Mouse (Mus musculus) gastrocnemius, adult 8-10 months (tissue): ENCODE data around the gene Il6st. TPM values are rescaled to one million over a fixed set of nuclear protein-coding genes. Genes with fewer than 3 reads are reported as not detected.
A peak's percentile ranks its signal among the peaks of the same experiment; 100 is the strongest.

Experiments used
- DNase-seq, 2 experiments: peaks; one replicate each; pipeline ENCODE4 v3.0.0; 2022; ENCODE audit warnings: low spot score in 2 of 2
- total RNA-seq, 4 experiments: library from RNA; stranded (reverse); gene quantifications; 2 replicates each; pipeline ENCODE4 v1.2.4; 2022

Il6st gene
- total RNA-seq, 4 experiments from 2014 or later, result 158 to 222 (median 193) TPM

DNA sequence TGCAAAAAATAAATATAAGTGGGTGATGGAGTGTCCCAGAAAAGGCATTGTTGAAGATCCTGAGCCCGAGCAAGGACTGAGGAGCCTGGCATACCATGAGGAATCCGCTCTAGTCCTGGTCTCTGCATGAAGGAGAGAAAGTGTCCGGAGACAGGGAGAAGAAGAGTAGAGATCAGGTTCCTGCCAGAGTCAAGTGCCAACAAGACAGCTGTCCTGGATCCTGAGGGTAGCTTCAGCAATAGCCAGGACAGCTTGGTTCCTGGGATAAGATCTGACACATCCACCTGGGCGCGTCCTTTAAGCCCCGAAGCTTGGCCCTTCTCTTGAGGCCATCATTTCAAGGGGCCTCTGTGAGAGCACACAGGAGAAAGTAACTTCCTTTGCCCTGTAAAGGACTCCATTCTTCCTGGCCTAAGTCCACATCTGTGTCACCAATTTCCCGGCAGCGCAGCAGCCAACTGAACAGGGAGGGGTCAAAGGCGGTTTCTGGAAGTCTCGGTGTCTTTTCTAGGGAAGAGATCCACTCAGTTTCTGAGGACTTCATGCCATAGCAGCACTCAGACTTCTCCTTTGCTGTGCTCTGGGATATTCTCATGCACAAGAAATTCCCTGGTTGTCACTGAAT lies 59.6 kb downstream of the Il6st start:
- no peak for DNase-seq

DNA sequence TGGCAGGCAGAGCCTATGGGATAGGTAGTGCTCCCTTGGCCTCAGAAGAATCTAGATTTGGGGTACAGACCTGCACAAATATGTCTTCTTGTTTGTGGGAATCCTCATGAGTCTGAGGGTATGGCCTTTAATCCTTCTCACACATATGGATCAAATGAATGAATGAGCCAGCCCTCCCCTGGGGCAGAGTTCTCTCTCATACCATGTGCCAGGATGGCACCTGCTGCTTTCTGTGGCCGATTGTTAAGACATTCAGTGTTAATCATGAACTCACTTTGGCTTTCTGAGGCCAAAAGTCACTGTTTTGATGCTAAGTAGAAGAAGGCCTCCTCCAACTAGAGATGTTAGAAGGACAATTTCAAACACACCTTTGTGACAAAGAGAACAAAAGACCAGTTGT lies 63.3 kb downstream of the Il6st start:
- no peak for DNase-seq

DNA sequence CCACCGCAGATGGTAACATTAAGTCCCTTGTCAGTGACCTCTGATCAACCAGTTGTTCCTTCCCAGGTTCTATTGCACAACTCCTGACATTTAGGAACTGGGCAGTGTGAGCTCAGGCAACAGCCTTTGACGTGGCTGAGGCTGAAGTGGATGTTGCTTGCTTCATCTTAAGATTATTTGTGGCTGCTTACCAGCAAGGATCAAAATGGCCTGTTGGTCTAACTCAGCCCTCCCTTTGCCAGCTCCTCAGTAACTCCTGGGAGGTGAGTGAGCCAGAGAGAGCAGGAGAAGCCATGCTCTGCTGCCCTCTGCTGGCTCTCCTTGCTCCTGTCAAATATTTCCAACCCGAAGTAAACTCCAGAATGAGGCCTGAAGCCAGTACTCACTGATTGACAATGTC lies 66.0 kb downstream of the Il6st start:
- peak; percentile 71 to 74 for DNase-seq

DNA sequence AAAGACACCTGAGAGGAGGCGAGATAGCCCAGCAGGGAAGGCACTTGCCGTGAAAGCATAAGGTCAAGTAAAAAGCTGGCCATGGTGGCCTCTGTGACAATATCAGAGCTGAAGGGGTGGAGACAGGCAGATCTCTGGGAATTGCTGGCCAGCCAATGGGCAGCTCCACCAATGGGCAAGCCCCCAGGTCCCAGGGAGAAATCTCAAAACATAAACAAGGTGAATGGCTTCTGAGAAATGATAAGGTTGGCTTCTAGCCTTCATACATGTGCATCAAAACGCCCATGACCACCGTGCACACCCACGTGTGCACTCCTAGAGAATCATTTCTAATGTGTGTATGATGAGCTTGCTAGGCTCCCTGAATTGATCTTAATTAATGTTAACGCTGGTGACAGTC lies 68.4 kb downstream of the Il6st start:
- no peak for DNase-seq

DNA sequence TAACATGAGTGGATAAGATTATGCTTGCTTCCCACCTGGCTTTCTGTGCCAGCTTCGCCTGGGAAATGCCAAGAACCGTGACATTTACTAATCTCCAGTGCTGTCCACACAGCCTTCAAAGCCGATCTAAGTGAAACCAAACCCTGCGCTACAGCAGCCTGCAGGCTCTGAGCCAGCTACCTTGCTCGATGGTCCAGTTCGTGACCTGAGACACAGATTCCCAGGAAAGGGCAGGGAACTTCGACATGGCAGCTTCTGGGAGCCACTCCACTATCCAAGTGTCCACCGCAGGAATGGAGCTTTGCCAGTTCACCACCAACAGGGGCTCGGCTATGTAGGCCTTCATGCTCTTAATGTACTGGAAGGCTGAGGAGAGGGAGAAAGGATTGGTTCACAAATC lies 69.7 kb downstream of the Il6st start:
- peak in 1 of 2 experiments; percentile 43 for DNase-seq

DNA sequence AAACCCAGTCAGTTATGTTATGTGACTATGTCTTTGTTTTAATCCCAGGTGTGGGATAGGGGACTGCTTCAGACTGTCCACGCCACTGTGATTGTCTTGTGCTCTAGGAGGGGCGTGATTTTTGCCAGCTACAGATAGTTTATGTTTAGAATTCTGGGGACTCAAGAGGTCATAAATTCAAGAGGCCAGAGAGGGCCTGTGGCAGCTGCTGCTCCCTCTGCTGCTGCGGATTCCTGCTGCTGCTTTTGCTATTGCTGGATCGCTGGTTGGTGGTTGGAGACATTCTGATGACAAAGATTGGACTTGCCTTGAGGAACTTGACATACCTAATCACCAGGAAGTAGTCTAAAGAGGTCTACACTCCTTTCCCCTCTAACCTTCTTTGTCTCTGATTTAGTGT lies 72.7 kb downstream of the Il6st start:
- no peak for DNase-seq

DNA sequence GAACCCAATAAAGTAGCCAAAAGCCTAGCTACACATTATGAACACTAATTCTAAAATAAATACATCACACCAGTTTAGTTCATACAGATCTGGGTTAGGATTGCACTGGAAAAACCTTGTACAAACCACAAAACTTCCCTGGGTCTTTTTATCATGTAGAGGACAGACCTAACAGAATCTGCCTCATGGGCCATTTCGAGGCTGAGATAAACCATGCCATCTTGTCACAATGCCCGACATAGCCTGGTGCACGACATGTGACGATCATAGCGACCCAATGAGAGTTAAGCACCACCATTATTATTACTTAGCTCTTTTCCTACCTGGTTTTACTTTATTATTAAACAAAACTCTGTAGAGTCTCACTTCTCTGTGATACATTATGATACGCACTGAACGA lies 73.2 kb downstream of the Il6st start:
- DNase-seq, result no peak

DNA sequence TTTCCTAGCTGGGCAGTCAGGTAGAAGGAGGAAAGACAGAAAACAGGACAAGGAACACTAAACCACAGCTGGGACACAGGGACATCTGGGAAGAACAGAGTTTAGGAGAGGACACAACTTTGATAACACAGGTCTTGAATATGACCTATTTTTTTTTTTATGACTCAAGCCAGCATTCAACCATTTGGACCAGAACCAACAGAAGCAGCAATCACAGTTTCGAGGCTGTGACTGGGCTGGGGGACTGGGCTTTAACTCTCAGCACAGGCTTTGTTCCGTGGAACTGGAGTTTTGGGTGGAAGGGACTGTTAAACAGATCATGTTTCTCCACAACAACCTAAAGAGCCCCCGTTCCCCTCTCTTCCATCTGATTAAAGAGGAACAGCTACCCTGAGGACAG lies 76.7 kb downstream of the Il6st start:
- DNase-seq, result no peak

DNA sequence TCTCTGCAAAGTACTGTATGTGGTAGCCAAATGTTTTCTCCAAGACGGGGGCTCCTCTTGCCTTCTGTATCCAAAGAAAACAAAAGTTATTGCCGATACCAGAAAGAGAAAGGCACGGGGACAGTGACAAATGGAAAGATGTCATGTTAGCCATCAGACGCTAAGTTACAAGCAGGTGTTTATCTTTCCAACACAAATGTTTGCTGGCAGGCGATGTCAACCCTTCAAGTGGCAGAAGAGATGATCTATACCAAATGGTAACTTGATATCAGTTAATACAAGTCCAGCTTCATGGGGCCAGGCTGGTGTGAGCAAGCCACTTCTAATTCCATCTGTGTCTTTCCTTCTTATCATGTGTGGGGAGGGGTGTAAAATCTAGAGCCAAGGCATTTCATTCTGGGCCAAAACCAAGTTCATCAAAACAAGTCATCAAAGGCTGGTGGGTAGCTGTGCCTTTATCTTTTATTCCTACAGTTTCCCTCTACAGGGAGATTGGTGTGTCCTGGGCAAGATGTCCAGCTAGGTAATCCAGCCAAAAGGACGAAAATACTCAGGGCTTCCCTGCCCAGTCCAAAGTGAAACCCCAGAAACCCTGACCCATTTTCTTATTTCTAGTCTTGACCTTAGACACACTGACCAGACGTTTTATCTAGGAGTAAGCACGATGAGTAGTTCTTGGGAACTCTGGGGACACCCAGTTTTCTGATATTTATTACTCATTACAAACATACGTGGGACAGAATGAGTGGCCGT lies 77.5 kb downstream of the Il6st start:
- DNase-seq, result no peak

DNA sequence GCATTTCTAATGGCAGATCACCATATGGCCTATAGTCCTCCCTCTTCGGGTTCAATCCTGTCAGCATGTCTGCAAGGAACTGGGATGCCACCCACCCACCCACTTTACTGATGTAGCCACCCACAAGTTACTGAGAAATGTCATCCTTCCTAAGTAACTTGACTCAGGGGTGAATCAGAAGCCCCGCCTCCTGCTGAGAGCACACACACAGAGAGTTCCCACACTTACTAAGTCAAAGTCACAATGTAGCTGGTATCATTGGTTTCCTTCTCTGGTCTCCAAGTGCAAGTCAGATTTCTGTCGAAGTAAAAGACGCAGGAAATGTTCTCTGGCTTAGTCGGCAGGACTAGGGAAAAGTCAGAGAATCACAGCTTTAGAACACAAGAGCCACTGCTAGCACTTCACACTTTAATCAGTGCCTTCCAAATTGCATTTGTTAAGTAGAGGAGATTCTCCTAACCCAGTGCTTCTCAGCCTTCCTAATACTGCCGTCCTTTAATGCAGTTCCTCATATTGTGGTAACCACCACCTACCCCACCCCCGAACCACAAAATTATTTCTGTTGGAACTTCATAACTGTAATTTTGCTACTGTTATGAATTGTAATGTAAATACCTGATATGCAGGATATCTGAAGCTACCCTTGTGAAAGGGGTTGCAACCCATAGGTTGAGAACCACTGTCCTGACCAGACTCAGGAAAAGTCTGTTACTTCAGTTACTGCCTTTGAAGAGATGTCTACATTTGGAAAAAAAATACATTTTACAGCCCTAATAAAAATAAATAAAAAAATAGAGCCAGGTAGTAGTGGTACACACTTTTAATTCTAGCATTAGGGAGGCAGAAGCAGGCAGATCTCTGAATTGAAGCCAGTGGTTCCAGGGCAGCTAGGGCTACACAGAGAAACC lies 88.0 kb downstream of the Il6st start:
- DNase-seq, result no peak

DNA sequence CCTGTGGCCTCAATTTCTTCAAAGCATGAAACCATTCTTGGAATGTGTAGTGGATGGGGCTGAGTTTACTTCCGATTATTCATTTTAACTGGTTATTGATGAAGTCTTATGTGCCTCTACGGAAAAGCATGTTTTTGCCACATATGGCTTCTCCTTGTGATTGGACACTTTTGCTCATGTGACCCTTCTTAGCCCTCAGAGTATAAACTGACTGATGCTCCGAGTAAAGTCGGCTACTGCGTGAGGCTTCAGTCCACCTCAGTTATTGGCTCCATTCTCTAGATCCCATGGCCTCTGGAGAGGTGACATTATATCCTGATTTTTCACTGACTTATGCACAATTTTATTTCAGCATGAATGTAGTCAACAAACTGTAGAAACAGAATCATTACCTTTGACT lies 89.4 kb downstream of the Il6st start:
- no peak for DNase-seq

DNA sequence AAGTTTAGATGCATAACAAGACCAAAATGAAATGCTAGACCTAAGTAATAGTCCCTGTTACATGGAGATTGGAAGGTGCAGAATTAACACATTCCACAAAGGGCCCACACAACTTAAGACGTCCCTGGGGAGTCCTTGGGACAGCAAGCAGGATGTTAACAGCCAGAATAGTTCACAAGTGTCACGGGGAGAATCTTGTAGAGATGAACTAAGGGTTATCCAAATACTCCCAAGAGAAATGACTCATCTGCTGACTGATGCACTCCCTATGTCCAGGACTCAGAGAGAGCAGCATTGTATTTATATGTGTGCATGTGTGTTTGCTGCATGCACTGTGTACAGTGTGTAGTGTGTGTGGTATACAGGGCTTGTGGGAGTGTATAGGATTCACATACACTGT lies 92.6 kb downstream of the Il6st start:
- DNase-seq, result no peak

Other genes starting within 250 kb of the Il6st start
- under 1 TPM in 1 of 4 experiments, not detected in 3; 0.11 TPM for gene Ankrd55, start 175.6 kb upstream of the Il6st start, total RNA-seq
- under 1 TPM in 1 of 4 experiments, not detected in 3; 0.40 TPM for gene Il31ra, start 130.3 kb downstream of the Il6st start, total RNA-seq
- not detected for gene Ddx4, start 188.4 kb downstream of the Il6st start, total RNA-seq
- gene Slc38a9, start 196.7 kb downstream of the Il6st start, total RNA-seq, result 1 to 10 TPM; 4.8 to 5.7 (median 5.3) TPM